Mouse (Mus musculus): ENCODE results near the gene Ski. TPM values are rescaled to one million over a fixed set of nuclear protein-coding genes. Genes with fewer than 3 reads are reported as not detected.

Gene Ski
- total RNA-seq, 2 experiments from 2014 or later = 117 to 121 TPM

GRCm38 (mm10) chr4:155120038-155120437 is 102.4 kb downstream of the Ski start:
- intact Hi-C loops (cut with DNase I) = no loop called here

DNA sequence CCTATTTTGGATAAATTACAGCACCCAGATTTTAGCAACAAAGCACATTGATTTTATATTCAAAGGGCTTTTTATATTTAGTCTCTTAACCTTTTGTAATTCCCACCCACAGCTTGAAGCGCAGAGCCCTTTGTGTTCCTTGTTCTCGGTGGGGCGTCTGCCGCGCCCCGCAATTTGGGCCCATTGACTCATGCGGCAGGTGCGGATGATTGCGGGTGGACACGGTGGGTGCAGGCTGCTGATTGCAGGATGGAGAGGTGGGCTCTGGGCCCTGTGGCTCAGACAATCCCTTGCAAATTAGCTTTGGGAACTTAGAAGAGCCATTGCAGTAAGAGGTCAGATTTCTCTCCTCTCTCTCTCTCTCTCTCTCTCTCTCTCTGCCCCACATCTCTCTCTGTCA is 104.1 kb downstream of the Ski start:
- DNase-seq = no peak

More at GRCm38 (mm10) chr4:155120038-155120437, 102.4 kb downstream of the Ski start:
- no peak for DNase-seq

DNA sequence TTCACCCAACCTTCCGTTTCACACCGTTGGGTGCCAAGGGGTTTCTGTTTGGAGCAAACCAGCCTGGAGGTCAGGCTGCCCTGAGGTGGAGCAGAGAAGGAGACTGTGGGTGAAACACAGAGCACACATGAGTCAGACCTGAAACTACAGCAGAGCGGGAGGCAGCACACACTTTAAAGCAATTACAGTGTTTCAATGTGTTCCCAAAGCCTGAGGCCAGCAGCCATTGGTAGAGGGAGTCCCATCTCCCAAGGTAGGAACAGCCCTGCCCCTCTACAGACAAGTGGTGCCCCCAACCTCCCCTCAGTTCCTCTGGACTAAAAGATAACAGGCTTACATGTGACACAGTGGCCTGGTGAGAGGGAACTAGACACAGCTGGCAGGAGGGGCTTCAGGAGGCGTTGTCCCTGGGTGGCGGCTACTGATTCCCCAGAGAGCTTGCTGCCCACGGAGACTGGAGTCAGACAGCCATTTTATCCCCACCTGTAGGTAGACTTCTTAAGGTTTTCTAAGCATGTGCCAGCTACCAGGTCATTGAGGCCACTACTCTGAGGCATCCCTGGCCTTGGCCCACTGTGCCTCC is 104.9 kb downstream of the Ski start:
- intact Hi-C loops (cut with DNase I) = no loop called here
- no peak for DNase-seq

More for the DNA sequence above, 104.1 kb downstream of the Ski start:
- intact Hi-C loops (cut with DNase I) = no loop called here

DNA sequence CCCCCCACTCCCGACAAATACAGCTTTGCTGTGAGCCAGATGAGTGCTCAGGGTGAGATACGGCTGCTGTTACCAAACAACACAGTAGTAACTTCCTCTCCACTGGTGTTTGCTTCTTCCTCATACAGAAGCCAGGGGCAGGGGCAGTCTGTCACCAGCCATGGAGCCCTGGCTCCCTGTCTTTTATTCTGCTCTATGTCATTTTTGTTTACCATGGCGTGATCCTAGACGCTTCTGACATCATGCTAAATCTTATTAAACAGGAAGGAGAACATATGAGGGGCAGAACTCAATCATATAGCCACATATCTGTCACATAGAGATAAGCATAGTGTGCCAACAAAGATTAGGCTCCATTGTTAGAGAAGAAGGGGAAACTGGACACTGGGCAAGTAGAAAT is 105.8 kb downstream of the Ski start:
- DNase-seq = no peak
- intact Hi-C loops (cut with DNase I) = no loop called here

DNA sequence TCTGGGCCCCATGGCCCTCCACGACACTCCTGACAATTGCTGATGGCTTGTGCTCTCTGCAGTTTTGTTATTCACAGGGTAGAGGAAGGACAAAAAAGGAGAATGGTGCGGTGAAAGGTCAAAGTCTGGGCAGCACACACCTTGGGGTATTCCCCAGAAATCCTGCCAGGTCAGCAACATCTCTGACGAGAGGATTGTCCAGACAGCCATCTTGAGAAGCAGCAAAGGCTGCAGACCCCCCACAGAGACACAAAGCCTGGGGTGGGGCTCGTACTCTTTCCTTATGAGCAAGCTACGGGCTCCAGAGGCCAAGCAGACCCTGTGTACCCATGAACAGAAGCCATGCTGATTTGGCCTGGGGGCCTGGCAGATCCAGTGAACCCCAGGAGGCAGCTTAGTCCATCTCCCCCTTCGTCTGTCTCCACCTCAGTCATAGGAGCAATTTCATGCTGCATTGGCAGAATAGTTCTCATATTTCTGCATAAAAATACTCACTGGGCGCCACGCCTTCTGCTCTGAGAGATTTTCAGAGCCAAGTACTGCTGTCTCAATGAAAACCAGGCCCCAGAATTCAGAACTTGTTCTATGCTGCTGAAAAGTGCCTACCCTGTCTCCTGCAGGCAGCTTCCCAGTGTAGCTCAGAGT is 108.5 kb downstream of the Ski start:
- no peak for DNase-seq
- intact Hi-C loops (cut with DNase I) = no loop called here

DNA sequence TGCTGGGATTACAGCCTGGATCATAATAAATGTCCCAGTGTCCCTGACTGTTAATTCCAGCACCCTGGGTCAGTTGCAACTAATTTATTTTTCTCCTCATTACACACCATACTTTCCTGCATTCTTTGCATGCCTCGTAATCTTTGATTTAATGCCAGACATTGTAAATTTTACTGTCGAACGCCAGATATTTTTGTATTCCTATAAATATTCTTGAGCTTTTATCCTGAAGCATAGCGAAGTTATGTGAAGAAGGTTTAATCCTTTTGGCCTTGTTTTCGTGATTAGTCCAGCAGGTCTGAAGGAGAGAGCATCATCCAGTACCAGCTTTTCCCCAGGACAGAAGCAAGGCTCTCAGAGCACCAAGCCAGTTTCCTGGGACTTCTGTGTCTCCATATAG is 112.9 kb downstream of the Ski start:
- intact Hi-C loops (cut with DNase I) = no loop called here
- DNase-seq = no peak

DNA sequence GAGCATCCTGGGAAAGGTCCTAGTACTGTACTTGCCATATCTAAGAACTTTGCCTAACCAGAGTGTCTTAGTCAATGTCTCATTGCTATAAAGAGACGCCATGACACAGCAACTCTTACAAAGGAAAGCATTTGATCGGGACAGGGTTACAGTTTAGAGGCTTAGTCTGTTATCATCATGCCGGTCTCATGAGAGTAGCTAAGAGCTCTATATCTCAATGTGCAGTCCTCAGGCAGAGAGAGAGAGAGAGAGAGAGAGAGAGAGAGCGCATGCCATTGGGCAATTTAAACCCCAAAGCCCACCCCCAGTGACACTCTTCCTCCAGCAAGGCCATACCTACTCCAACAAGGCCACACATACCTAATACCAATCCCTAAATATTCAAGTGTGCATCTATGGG is 114.5 kb downstream of the Ski start:
- intact Hi-C loops (cut with DNase I) = no loop called here
- DNase-seq = no peak

Other genes with a start within 250 kb of the Ski start
- 10 to 100 TPM; 50.9 to 56.1 TPM for gene Plch2, start 165.8 kb downstream of the Ski start, total RNA-seq (2021)
- gene Pex10, start 155.6 kb downstream of the Ski start, total RNA-seq (2021) = 10 to 100 TPM; 12.0 to 13.5 TPM
- 10 to 100 TPM; 65.1 to 67.9 TPM for gene Rer1, start 136.2 kb downstream of the Ski start, total RNA-seq (2021)
- gene Morn1, start 136.0 kb downstream of the Ski start, total RNA-seq (2021) = 10 to 100 TPM; 11.0 to 12.9 TPM
- 10 to 100 TPM; 32.1 to 33.0 TPM for gene Faap20, start 27.2 kb upstream of the Ski start, total RNA-seq (2021)
- gene Prkcz, start 138.8 kb upstream of the Ski start, total RNA-seq (2021) = 100 to 1,000 TPM; 131 to 136 TPM
- 1 to 10 TPM; 7.3 to 7.7 TPM for gene Gabrd, start 175.5 kb upstream of the Ski start, total RNA-seq (2021)
- 1 to 10 TPM; 6.4 to 6.6 TPM for gene Cfap74, start 186.6 kb upstream of the Ski start, total RNA-seq (2021)
- gene Tmem52, start 246.5 kb upstream of the Ski start, total RNA-seq (2021) = not detected

All from left cerebral cortex, postnatal 4 days (tissue).